Mouse (Mus musculus) lung, adult 2 months (tissue): ENCODE measurements around the gene Clk3.

Source experiments
- CTCF ChIP-seq: fragments of 200-500 bp; IDR thresholded peaks from 2 replicates; pipeline ENCODE4 v1.5.1; 2011; ENCODE audit warnings: mild to moderate bottlenecking, low read length, control low read depth; ENCODE audit not compliant: insufficient read depth
- POLR2A ChIP-seq: fragments of 200-500 bp; IDR thresholded peaks from 2 replicates; pipeline ENCODE4 v1.6.1; 2011; ENCODE audit warnings: low read depth, mild to moderate bottlenecking, control low read depth, low read length, borderline replicate concordance; ENCODE audit errors: extremely low read depth

- TF ChIP-seq POLR2A (no peak), CTCF (no peak)
Measured at GRCm38 (mm10) chr9:57739863-57740262, 25.8 kb downstream of the Clk3 start.
